Mouse (Mus musculus) erythroblast, embryonic 14.5 days (primary cell): ENCODE data around the gene Pld6.

Experiments
- GATA1 ChIP-seq: IDR thresholded peaks from 2 replicates; pipeline ENCODE4 v1.6.1; 2012; ENCODE audit warnings: low read length, inconsistent platforms, mixed read lengths
- TAL1 ChIP-seq: IDR thresholded peaks from 3 replicates; pipeline ENCODE4 v1.6.1; 2012; ENCODE audit warnings: low read length, inconsistent platforms, mixed read lengths

GRCm38 (mm10) chr11:59758191-59758985, 29.1 kb downstream of the Pld6 start:
- no peak for TF ChIP-seq GATA1
- no peak for TF ChIP-seq TAL1
